Mouse (Mus musculus) liver, embryonic 13.5 days (tissue): ENCODE measurements around the gene Col4a2. TPM values are rescaled to one million over a fixed set of nuclear protein-coding genes. Genes with fewer than 3 reads are reported as not detected.

Experiments used
- ATAC-seq: fragments of 200-750 bp; cut with Nextera tagmentation; 2 replicates; pipeline ENCODE4 v1.8.0; 2017; ENCODE audit warnings: low read depth, mild to moderate bottlenecking, moderate number of reproducible peaks, moderate library complexity
- DNase-seq: peaks from one replicate; pipeline ENCODE4 v3.0.0; 2022
- H3K27ac ChIP-seq: fragments of 300-500 bp; sonication (generic); 2 replicates; pipeline ENCODE4 v1.5.1; 2015; ENCODE audit warnings: moderate library complexity, mild to moderate bottlenecking, inconsistent platforms
- H3K27me3 ChIP-seq: fragments of 300-500 bp; sonication (generic); 2 replicates; pipeline ENCODE4 v1.6.1; 2015; ENCODE audit warnings: mild to moderate bottlenecking, inconsistent platforms
- H3K36me3 ChIP-seq: fragments of 300-500 bp; sonication (generic); 2 replicates; pipeline ENCODE4 v1.6.1; 2015; ENCODE audit warnings: mild to moderate bottlenecking, inconsistent platforms
- H3K4me1 ChIP-seq: fragments of 300-500 bp; sonication (generic); replicated peaks from 2 replicates; pipeline ENCODE4 v1.6.1; 2015; ENCODE audit warnings: inconsistent platforms
- H3K4me2 ChIP-seq: fragments of 300-500 bp; sonication (generic); 2 replicates; pipeline ENCODE4 v1.6.1; 2015; ENCODE audit warnings: inconsistent platforms, mild to moderate bottlenecking, moderate library complexity
- H3K4me3 ChIP-seq: fragments of 300-500 bp; sonication (generic); replicated peaks from 2 replicates; pipeline ENCODE4 v1.5.1; 2015; ENCODE audit warnings: mild to moderate bottlenecking, inconsistent platforms
- H3K9ac ChIP-seq: fragments of 300-500 bp; sonication (generic); 2 replicates; pipeline ENCODE4 v1.6.1; 2015; ENCODE audit warnings: mild to moderate bottlenecking, inconsistent platforms
- H3K9me3 ChIP-seq: fragments of 300-500 bp; sonication (generic); replicated peaks from 2 replicates; pipeline ENCODE4 v1.6.1; 2016; ENCODE audit warnings: inconsistent platforms
- WGBS: fragments of 180-500 bp; shearing (Covaris S2); methylation state at CpG from one replicate; pipeline ENCODE4 v1.1.7; 2015; ENCODE audit not compliant: insufficient replicate concordance; 5-methylcytosine and 5-hydroxymethylcytosine counted together
- polyA plus RNA-seq: library from polyadenylated mRNA; unstranded; fragments of >200 nt; fragmentation: Nextera tagmentation; extraction: Ambion mirVana; gene quantifications from 2 replicates; pipeline ENCODE4 v1.2.1, GENCODE M21; 2015

Col4a2 gene
- polyA plus RNA-seq, 1 experiment from 2014 or later, result 5.4 TPM

GRCm38 (mm10) chr8:11344459-11344858 is 31.9 kb downstream of the Col4a2 start:
- Histone ChIP-seq H3K27me3 (no peaks in the 10 kb centered on the region), H3K9me3 (no peaks in the 10 kb centered on the region), H3K4me2 (no peak overlapping the region), H3K9ac (no peak overlapping the region), H3K36me3 (no peaks in the 10 kb centered on the region), H3K4me1 (0 out of 2 replicates have a peak, but pooled peaks cover 7% of the 10 kb centered on the region), H3K27ac (no peak overlapping the region), H3K4me3 (no peak overlapping the region)
- DNase-seq (no peak), ATAC-seq (no peak)
- WGBS, result 61% methylated on average over 9 of the region's 9 CpGs

GRCm38 (mm10) chr8:11346225-11346624 is 33.6 kb downstream of the Col4a2 start:
- Histone ChIP-seq H3K27me3 (no peaks in the 10 kb centered on the region), H3K4me2 (no peak overlapping the region), H3K36me3 (no peaks in the 10 kb centered on the region), H3K9ac (no peak overlapping the region), H3K4me3 (no peak overlapping the region), H3K9me3 (no peaks in the 10 kb centered on the region), H3K4me1 (no peaks in the 10 kb centered on the region), H3K27ac (no peak overlapping the region)
- DNase-seq (no peak), ATAC-seq (no peak)
- WGBS, result 65% methylated on average over 10 of the region's 10 CpGs

- 60% methylated on average over 9 of the region's 9 CpGs for WGBS
- no peak overlapping the region for H3K9ac ChIP-seq
- DNase-seq (no peak), ATAC-seq (no peak)
- H3K27ac ChIP-seq, result no peak overlapping the region
- H3K4me2 ChIP-seq, result no peak overlapping the region
- H3K4me3 ChIP-seq, result no peak overlapping the region
- H3K9me3 ChIP-seq, result no peaks in the 10 kb centered on the region
- H3K4me1 ChIP-seq, result no peaks in the 10 kb centered on the region
- H3K27me3 ChIP-seq, result no peaks in the 10 kb centered on the region
- H3K36me3 ChIP-seq, result no peaks in the 10 kb centered on the region
Measured at GRCm38 (mm10) chr8:11347699-11348098, 35.1 kb downstream of the Col4a2 start.

GRCm38 (mm10) chr8:11348622-11349021 is 36.0 kb downstream of the Col4a2 start:
- no peaks in the 10 kb centered on the region for H3K36me3 ChIP-seq
- no peaks in the 10 kb centered on the region for H3K4me1 ChIP-seq
- H3K27ac ChIP-seq, result no peak overlapping the region
- 64% methylated on average over 11 of the region's 11 CpGs for WGBS
- no peak overlapping the region for H3K4me2 ChIP-seq
- no peak for DNase-seq
- H3K27me3 ChIP-seq, result no peaks in the 10 kb centered on the region
- H3K9ac ChIP-seq, result no peak overlapping the region
- ATAC-seq, result no peak
- H3K4me3 ChIP-seq, result no peak overlapping the region
- H3K9me3 ChIP-seq, result no peaks in the 10 kb centered on the region

GRCm38 (mm10) chr8:11351355-11351754 is 38.8 kb downstream of the Col4a2 start:
- no peaks in the 10 kb centered on the region for H3K4me1 ChIP-seq
- no peak overlapping the region for H3K9ac ChIP-seq
- no peak for ATAC-seq
- H3K36me3 ChIP-seq, result no peaks in the 10 kb centered on the region
- H3K4me2 ChIP-seq, result no peak overlapping the region
- no peaks in the 10 kb centered on the region for H3K27me3 ChIP-seq
- no peak overlapping the region for H3K27ac ChIP-seq
- DNase-seq, result no peak
- 72% methylated on average over 6 of the region's 6 CpGs for WGBS
- H3K4me3 ChIP-seq, result no peak overlapping the region
- no peaks in the 10 kb centered on the region for H3K9me3 ChIP-seq

GRCm38 (mm10) chr8:11352514-11352913 is 39.9 kb downstream of the Col4a2 start:
- no peak overlapping the region for H3K4me3 ChIP-seq
- H3K9ac ChIP-seq, result no peak overlapping the region
- H3K4me1 ChIP-seq, result no peaks in the 10 kb centered on the region
- H3K36me3 ChIP-seq, result no peaks in the 10 kb centered on the region
- no peak overlapping the region for H3K4me2 ChIP-seq
- H3K27me3 ChIP-seq, result no peaks in the 10 kb centered on the region
- WGBS, result 68% methylated on average over 11 of the region's 11 CpGs
- H3K27ac ChIP-seq, result no peak overlapping the region
- no peaks in the 10 kb centered on the region for H3K9me3 ChIP-seq
- DNase-seq (no peak), ATAC-seq (no peak)

- 69% methylated on average over 8 of the region's 8 CpGs for WGBS
- no peak overlapping the region for H3K9ac ChIP-seq
- H3K27me3 ChIP-seq, result no peaks in the 10 kb centered on the region
- H3K4me3 ChIP-seq, result no peak overlapping the region
- H3K27ac ChIP-seq, result no peak overlapping the region
- no peak overlapping the region for H3K4me2 ChIP-seq
- no peak for ATAC-seq
- no peaks in the 10 kb centered on the region for H3K4me1 ChIP-seq
- no peaks in the 10 kb centered on the region for H3K36me3 ChIP-seq
- DNase-seq, result no peak
- H3K9me3 ChIP-seq, result no peaks in the 10 kb centered on the region
Measured at GRCm38 (mm10) chr8:11354800-11355451, 42.3 kb downstream of the Col4a2 start.

GRCm38 (mm10) chr8:11355900-11356299 is 43.3 kb downstream of the Col4a2 start:
- Histone ChIP-seq H3K27ac (no peak overlapping the region), H3K9ac (no peak overlapping the region), H3K4me3 (no peak overlapping the region), H3K4me1 (no peaks in the 10 kb centered on the region), H3K4me2 (no peak overlapping the region), H3K36me3 (no peaks in the 10 kb centered on the region), H3K9me3 (no peaks in the 10 kb centered on the region), H3K27me3 (no peaks in the 10 kb centered on the region)
- 79% methylated on average over 3 of the region's 3 CpGs for WGBS
- ATAC-seq (no peak), DNase-seq (no peak)

- H3K27me3 ChIP-seq, result no peaks in the 10 kb centered on the region
- DNase-seq, result no peak
- no peak overlapping the region for H3K9ac ChIP-seq
- no peaks in the 10 kb centered on the region for H3K9me3 ChIP-seq
- H3K4me2 ChIP-seq, result no peak overlapping the region
- H3K4me3 ChIP-seq, result no peak overlapping the region
- WGBS, result 36% methylated on average over 8 of the region's 8 CpGs
- no peaks in the 10 kb centered on the region for H3K36me3 ChIP-seq
- no peaks in the 10 kb centered on the region for H3K4me1 ChIP-seq
- no peak overlapping the region for H3K27ac ChIP-seq
- no peak for ATAC-seq
Measured at GRCm38 (mm10) chr8:11356776-11357175, 44.2 kb downstream of the Col4a2 start.

GRCm38 (mm10) chr8:11357921-11358436 is 45.4 kb downstream of the Col4a2 start:
- Histone ChIP-seq H3K9ac (no peak overlapping the region), H3K4me1 (0 out of 2 replicates have a peak, but pooled peaks cover 6% of the 10 kb centered on the region), H3K4me2 (no peak overlapping the region), H3K27me3 (no peaks in the 10 kb centered on the region), H3K27ac (no peak overlapping the region), H3K4me3 (no peak overlapping the region), H3K36me3 (no peaks in the 10 kb centered on the region), H3K9me3 (no peaks in the 10 kb centered on the region)
- DNase-seq (no peak), ATAC-seq (no peak)
- WGBS, result 45% methylated on average over 7 of the region's 7 CpGs

- H3K4me3 ChIP-seq, result no peak overlapping the region
- ATAC-seq (no peak), DNase-seq (no peak)
- H3K4me2 ChIP-seq, result no peak overlapping the region
- no peaks in the 10 kb centered on the region for H3K9me3 ChIP-seq
- no peaks in the 10 kb centered on the region for H3K36me3 ChIP-seq
- H3K4me1 ChIP-seq, result 0 out of 2 replicates have a peak, but pooled peaks cover 6% of the 10 kb centered on the region
- H3K9ac ChIP-seq, result no peak overlapping the region
- WGBS, result 62% methylated on average over 5 of the region's 5 CpGs
- no peaks in the 10 kb centered on the region for H3K27me3 ChIP-seq
- no peak overlapping the region for H3K27ac ChIP-seq
Measured at GRCm38 (mm10) chr8:11359846-11360245, 47.2 kb downstream of the Col4a2 start.
